Mouse (Mus musculus) heart, embryonic 13.5 days (tissue): ENCODE measurements at regions not wholly inside any gene's neighbourhood (a gene's known extent, or its start where the extent isn't known, plus 50 kb on each side); places are given as distances from the start of the nearest gene placed in this dataset.
A peak's percentile ranks its signal among the peaks of the same experiment; 100 is the strongest.

Source experiments
- ATAC-seq: fragments of 200-750 bp; cut with Nextera tagmentation; 2 replicates; pipeline ENCODE4 v1.8.0; 2017; ENCODE audit warnings: moderate TSS enrichment; ENCODE audit not compliant: insufficient number of reproducible peaks, low FRiP score, low TSS enrichment; ENCODE audit errors: extremely low read depth
- H3K27ac ChIP-seq: fragments of 300-500 bp; sonication (generic); replicated peaks from 2 replicates; pipeline ENCODE4 v1.5.1; 2015; ENCODE audit warnings: moderate library complexity, mild to moderate bottlenecking, inconsistent platforms
- H3K27me3 ChIP-seq: fragments of 300-500 bp; sonication (generic); replicated peaks from 2 replicates; pipeline ENCODE4 v1.6.1; 2015; ENCODE audit warnings: mild to moderate bottlenecking, inconsistent platforms
- H3K36me3 ChIP-seq: fragments of 300-500 bp; sonication (generic); 2 replicates; pipeline ENCODE4 v1.6.1; 2015; ENCODE audit warnings: mild to moderate bottlenecking, inconsistent platforms
- H3K4me1 ChIP-seq: fragments of 300-500 bp; sonication (generic); 2 replicates; pipeline ENCODE4 v1.6.1; 2015; ENCODE audit warnings: inconsistent platforms
- H3K4me2 ChIP-seq: fragments of 300-500 bp; sonication (generic); 2 replicates; pipeline ENCODE4 v1.6.1; 2015; ENCODE audit warnings: inconsistent platforms, mild to moderate bottlenecking, moderate library complexity
- H3K4me3 ChIP-seq: fragments of 300-500 bp; sonication (generic); 2 replicates; pipeline ENCODE4 v1.5.1; 2015; ENCODE audit warnings: moderate library complexity, mild to moderate bottlenecking, inconsistent platforms
- H3K9ac ChIP-seq: fragments of 300-500 bp; sonication (generic); 2 replicates; pipeline ENCODE4 v1.6.1; 2015; ENCODE audit warnings: inconsistent platforms, mild to moderate bottlenecking, moderate library complexity
- H3K9me3 ChIP-seq: fragments of 300-500 bp; sonication (generic); 2 replicates; pipeline ENCODE4 v1.6.1; 2016; ENCODE audit warnings: inconsistent platforms
- WGBS: fragments of 180-500 bp; shearing (Covaris S2); methylation state at CpG from one replicate; pipeline ENCODE4 v1.1.7; 2015; ENCODE audit warnings: mixed read lengths; 5-methylcytosine and 5-hydroxymethylcytosine counted together

GRCm38 (mm10) chr15:38167618-38168152 lies 742.3 kb downstream of the 4930447A16Rik start:
- Histone ChIP-seq H3K4me2 (no peak overlapping the region), H3K36me3 (no peaks in the 10 kb centered on the region), H3K4me1 (peaks cover 61% of the 10 kb centered on the region), H3K4me3 (no peak overlapping the region), H3K9ac (no peak overlapping the region), H3K27ac (no peak overlapping the region), H3K27me3 (peaks cover 73% of the 10 kb centered on the region), H3K9me3 (no peaks in the 10 kb centered on the region)
- WGBS, result 40% methylated on average over 7 of the region's 7 CpGs
- no peak for ATAC-seq

- 47% methylated on average over 8 of the region's 8 CpGs for WGBS
- peak overlapping the region; percentile 11; the same call in 1 of the 2 replicates for H3K4me3 ChIP-seq
- no peaks in the 10 kb centered on the region for H3K9me3 ChIP-seq
- no peak overlapping the region for H3K9ac ChIP-seq
- peak overlapping the region; percentile 53 for H3K4me2 ChIP-seq
- H3K27me3 ChIP-seq, result peaks cover 73% of the 10 kb centered on the region
- H3K4me1 ChIP-seq, result peaks cover 53% of the 10 kb centered on the region
- H3K27ac ChIP-seq, result 0 out of 2 replicates have a peak overlapping the region, but pooled peaks have one; percentile 17
- no peaks in the 10 kb centered on the region for H3K36me3 ChIP-seq
- ATAC-seq, result no peak
Measured at GRCm38 (mm10) chr15:38169191-38169590, 743.8 kb downstream of the 4930447A16Rik start.
